Mouse (Mus musculus): ENCODE data around the gene Adgrg1. TPM values are rescaled to one million over a fixed set of nuclear protein-coding genes. Genes with fewer than 3 reads are reported as not detected.

The Adgrg1 gene
- polyA plus RNA-seq, 1 experiment from 2014 or later, result 42.7 TPM

DNA sequence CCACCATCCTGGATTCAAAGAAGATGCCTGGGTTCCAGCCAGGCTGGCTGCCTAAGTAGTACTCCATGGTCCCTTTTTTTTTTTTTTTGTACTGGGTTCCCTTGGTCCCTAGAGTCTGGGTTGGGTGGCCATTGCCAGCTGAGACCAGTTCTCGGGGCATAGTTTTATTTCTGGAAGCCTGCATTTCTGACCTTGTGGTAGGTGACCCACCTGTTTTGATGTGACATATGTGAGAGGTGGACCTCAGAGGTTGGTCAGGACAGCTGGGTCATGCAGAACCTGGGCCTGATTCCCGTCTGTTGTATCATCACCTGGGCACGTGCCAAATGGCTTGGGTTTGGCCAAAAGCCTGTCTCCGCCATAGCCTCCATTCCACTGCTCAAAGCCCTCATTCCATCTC, 15.2 kb downstream of the Adgrg1 start:
- Histone ChIP-seq H3K36me3 (no peaks in the 10 kb centered on the region; the same call in 1 of the 2 replicates), H3K9me3 (no peaks in the 10 kb centered on the region), H3K9ac (no peak overlapping the region), H3K27me3 (replicated peaks) (0 out of 2 replicates have a peak, but pooled peaks cover 4% of the 10 kb centered on the region), H3K4me3 (replicated peaks) (no peak overlapping the region), H3K4me1 (peaks cover 51% of the 10 kb centered on the region), H3K27ac (no peak overlapping the region), H3K4me2 (no peak overlapping the region)
- 87% methylated on average over 4 of the region's 4 CpGs for WGBS
- no peak for ATAC-seq (ENCODE audit: insufficient read depth, low FRiP score, low read depth)

- Histone ChIP-seq H3K4me1 (peaks cover 55% of the 10 kb centered on the region), H3K27ac (no peak overlapping the region), H3K9ac (no peak overlapping the region), H3K9me3 (no peaks in the 10 kb centered on the region), H3K36me3 (no peaks in the 10 kb centered on the region; the same call in 1 of the 2 replicates), H3K27me3 (replicated peaks) (0 out of 2 replicates have a peak, but pooled peaks cover 4% of the 10 kb centered on the region), H3K4me2 (no peak overlapping the region), H3K4me3 (replicated peaks) (no peak overlapping the region)
- 42% methylated on average over 11 of the region's 11 CpGs for WGBS
- ATAC-seq (ENCODE audit: insufficient read depth, low FRiP score, low read depth), result no peak
These were observed 16.3 kb downstream of the Adgrg1 start for GRCm38 (mm10) chr8:94990598-94991453.

- Histone ChIP-seq H3K4me3 (replicated peaks) (no peak overlapping the region), H3K27ac (0 out of 2 replicates have a peak overlapping the region, but pooled peaks have one; percentile 61), H3K4me1 (peaks cover 57% of the 10 kb centered on the region), H3K9me3 (no peaks in the 10 kb centered on the region), H3K27me3 (replicated peaks) (0 out of 2 replicates have a peak, but pooled peaks cover 3% of the 10 kb centered on the region), H3K4me2 (no peak overlapping the region), H3K36me3 (no peaks in the 10 kb centered on the region), H3K9ac (no peak overlapping the region)
- ATAC-seq (ENCODE audit: insufficient read depth, low FRiP score, low read depth), result no peak
- WGBS, result 72% methylated on average over 9 of the region's 9 CpGs
These were observed 17.0 kb downstream of the Adgrg1 start for GRCm38 (mm10) chr8:94991454-94991994.

DNA sequence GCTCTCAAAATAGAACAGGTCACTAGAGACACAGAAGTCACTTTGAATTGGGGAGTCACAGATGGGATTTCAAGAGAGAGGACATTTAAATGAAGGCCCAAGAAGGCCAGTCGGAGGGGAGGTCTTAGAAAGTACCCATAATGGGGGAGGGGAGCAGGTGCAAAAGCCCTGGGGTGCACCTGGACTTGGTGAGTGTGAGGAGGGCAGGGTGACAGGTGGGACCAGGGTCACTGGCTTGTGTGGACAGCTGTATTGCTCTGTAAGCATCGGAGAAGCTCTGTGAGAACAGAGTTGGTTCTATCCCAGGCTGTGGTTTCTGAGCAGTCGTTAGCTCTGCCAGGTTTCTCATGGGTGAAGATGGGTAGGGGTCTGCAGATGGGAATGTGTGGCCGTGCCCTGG, 17.5 kb downstream of the Adgrg1 start:
- peaks cover 56% of the 10 kb centered on the region for H3K4me1 ChIP-seq
- H3K4me2 ChIP-seq, result no peak overlapping the region
- H3K4me3 ChIP-seq (replicated peaks), result no peak overlapping the region
- H3K36me3 ChIP-seq, result no peaks in the 10 kb centered on the region
- no peak overlapping the region for H3K9ac ChIP-seq
- no peaks in the 10 kb centered on the region for H3K9me3 ChIP-seq
- whole genome bisulfite sequencing, result 84% methylated on average over 4 of the region's 4 CpGs
- 0 out of 2 replicates have a peak overlapping the region, but pooled peaks have one; percentile 61 for H3K27ac ChIP-seq
- no peaks in the 10 kb centered on the region for H3K27me3 ChIP-seq (replicated peaks)
- ATAC-seq (ENCODE audit: insufficient read depth, low FRiP score, low read depth), result no peak

DNA sequence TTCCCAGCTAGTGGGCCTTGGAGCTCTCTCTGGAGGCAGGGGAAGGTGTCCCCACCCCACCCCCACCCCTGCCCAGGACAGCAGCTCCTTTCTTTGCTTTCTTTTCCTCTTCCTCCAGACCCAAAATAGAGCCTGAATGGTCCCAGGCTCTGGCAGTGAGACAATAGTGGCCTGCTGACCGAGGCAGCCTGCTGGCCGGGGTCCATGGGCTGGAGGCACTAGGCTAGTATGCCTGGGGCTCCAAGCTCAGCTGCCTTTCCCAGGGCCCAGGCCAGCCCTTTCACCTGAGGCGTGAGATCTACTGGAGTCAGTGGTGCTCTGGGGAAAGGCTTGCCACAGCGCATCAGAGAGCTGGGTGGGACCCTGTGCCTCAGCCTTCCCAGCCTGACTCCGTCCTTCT, 18.0 kb downstream of the Adgrg1 start:
- no peak for ATAC-seq (ENCODE audit: insufficient read depth, low FRiP score, low read depth)
- no peaks in the 10 kb centered on the region for H3K27me3 ChIP-seq (replicated peaks)
- no peak overlapping the region for H3K4me3 ChIP-seq (replicated peaks)
- H3K36me3 ChIP-seq, result no peaks in the 10 kb centered on the region
- WGBS, result 66% methylated on average over 5 of the region's 5 CpGs
- peaks cover 57% of the 10 kb centered on the region for H3K4me1 ChIP-seq
- H3K9ac ChIP-seq, result no peak overlapping the region
- H3K4me2 ChIP-seq, result no peak overlapping the region
- H3K27ac ChIP-seq, result peak overlapping the region; percentile 61
- H3K9me3 ChIP-seq, result no peaks in the 10 kb centered on the region

GRCm38 (mm10) chr8:94992996-94993724, 18.6 kb downstream of the Adgrg1 start:
- 68% methylated on average over 9 of the region's 9 CpGs for WGBS
- no peak for ATAC-seq (ENCODE audit: insufficient read depth, low FRiP score, low read depth)

DNA sequence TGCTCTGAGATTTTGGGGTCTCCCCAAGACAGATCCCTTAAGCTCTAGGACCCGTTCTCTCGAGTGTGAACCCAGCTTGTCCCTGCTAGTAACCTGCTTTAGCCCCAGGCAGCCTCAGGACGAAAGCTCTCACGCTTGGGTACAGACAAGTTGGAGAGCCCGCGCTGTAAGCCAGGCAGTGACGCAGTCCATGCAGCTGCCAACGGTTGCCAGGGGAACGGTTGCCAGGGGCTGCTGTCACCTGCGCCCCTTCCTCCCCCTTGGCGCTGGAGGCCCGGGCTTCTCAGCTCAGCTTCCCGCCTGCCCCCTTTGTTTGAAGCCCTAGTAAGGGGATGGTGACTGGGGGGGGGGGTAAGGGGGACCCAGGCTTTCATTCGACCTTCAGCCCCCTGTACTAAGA, 19.5 kb downstream of the Adgrg1 start:
- Histone ChIP-seq H3K4me3 (replicated peaks) (no peak overlapping the region), H3K27me3 (replicated peaks) (no peaks in the 10 kb centered on the region), H3K27ac (no peak overlapping the region), H3K9me3 (no peaks in the 10 kb centered on the region), H3K36me3 (no peaks in the 10 kb centered on the region), H3K9ac (no peak overlapping the region), H3K4me1 (peaks cover 66% of the 10 kb centered on the region), H3K4me2 (no peak overlapping the region)
- no peak for ATAC-seq (ENCODE audit: insufficient read depth, low FRiP score, low read depth)
- WGBS, result 10% methylated on average over 14 of the region's 14 CpGs

More at GRCm38 (mm10) chr8:94992996-94993724, 18.6 kb downstream of the Adgrg1 start:
- Histone ChIP-seq H3K4me3 (replicated peaks) (no peak overlapping the region), H3K9ac (no peak overlapping the region), H3K4me2 (no peak overlapping the region), H3K36me3 (no peaks in the 10 kb centered on the region), H3K9me3 (no peaks in the 10 kb centered on the region), H3K27ac (peak overlapping the region; percentile 61), H3K27me3 (replicated peaks) (no peaks in the 10 kb centered on the region), H3K4me1 (peaks cover 63% of the 10 kb centered on the region)

GRCm38 (mm10) chr8:94994510-94994909, 20.0 kb downstream of the Adgrg1 start:
- no peak overlapping the region for H3K27ac ChIP-seq
- H3K4me2 ChIP-seq, result no peak overlapping the region
- no peaks in the 10 kb centered on the region for H3K9me3 ChIP-seq
- no peaks in the 10 kb centered on the region for H3K36me3 ChIP-seq
- peaks cover 66% of the 10 kb centered on the region for H3K4me1 ChIP-seq
- H3K9ac ChIP-seq, result no peak overlapping the region
- no peak for ATAC-seq (ENCODE audit: insufficient read depth, low FRiP score, low read depth)
- 27% methylated on average over 1 of the region's 1 CpGs for WGBS
- no peaks in the 10 kb centered on the region for H3K27me3 ChIP-seq (replicated peaks)
- no peak overlapping the region for H3K4me3 ChIP-seq (replicated peaks)

- Histone ChIP-seq H3K27ac (no peak overlapping the region), H3K4me1 (peaks cover 71% of the 10 kb centered on the region), H3K9me3 (no peaks in the 10 kb centered on the region), H3K4me3 (replicated peaks) (no peak overlapping the region), H3K36me3 (no peaks in the 10 kb centered on the region), H3K9ac (no peak overlapping the region), H3K4me2 (no peak overlapping the region), H3K27me3 (replicated peaks) (no peaks in the 10 kb centered on the region)
- ATAC-seq (ENCODE audit: insufficient read depth, low FRiP score, low read depth), result no peak
- WGBS, result 70% methylated on average over 5 of the region's 5 CpGs
These were observed 20.9 kb downstream of the Adgrg1 start for GRCm38 (mm10) chr8:94995336-94995893.

GRCm38 (mm10) chr8:94996037-94996436, 21.5 kb downstream of the Adgrg1 start:
- H3K27ac ChIP-seq, result no peak overlapping the region
- no peaks in the 10 kb centered on the region for H3K9me3 ChIP-seq
- no peaks in the 10 kb centered on the region for H3K36me3 ChIP-seq
- no peak for ATAC-seq (ENCODE audit: insufficient read depth, low FRiP score, low read depth)
- no peak overlapping the region for H3K9ac ChIP-seq
- WGBS, result 75% methylated on average over 12 of the region's 12 CpGs
- H3K4me2 ChIP-seq, result no peak overlapping the region
- H3K27me3 ChIP-seq (replicated peaks), result no peaks in the 10 kb centered on the region
- H3K4me3 ChIP-seq (replicated peaks), result no peak overlapping the region
- H3K4me1 ChIP-seq, result peaks cover 70% of the 10 kb centered on the region

DNA sequence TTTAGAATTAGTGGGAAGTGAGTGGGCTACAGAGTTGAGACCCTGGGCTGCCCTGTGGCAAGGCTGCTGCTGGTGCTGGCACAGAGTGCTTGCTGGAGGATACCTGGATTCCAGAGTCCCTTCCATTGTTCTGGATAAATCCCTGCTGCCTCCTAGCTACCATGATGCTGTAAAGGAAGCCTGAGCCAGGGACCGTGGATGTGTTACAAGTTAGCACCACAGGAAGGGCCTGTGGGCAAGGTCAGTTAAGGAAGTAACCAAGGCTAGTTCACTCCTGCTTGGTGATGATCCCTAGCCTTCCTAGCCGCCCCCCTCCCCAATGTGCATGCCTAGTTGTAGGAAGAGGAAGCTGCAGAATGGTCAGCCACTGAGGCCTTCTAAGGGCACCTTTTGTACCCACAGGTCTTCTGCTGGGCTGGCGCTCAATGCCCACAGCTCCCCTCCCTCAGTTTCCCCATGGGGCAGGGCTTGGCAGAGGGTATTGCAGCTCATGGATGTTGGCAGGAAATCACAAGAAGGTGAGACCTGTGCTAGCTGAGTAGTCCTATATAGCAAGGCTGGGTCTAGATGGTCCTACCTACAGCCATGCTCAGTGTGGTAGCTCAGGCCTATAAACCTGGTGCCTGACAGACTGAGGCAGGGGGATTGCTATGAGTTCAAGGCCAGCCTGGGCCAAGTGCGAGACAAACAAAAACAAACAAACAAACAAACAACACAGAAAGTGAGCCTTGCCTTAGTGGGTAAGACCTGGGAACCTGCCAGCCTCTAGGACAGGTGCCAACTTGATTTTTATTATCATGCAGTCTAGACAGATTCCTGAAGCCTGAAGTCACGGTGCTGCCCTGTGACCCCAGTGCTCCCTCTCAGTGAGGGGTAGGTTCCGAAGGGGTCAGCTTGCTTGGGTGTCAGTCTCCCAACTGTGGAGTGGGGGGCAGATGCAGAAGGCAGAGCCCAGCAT, 22.6 kb downstream of the Adgrg1 start:
- ATAC-seq (ENCODE audit: insufficient read depth, low FRiP score, low read depth), result no peak
- Histone ChIP-seq H3K27me3 (replicated peaks) (no peaks in the 10 kb centered on the region), H3K9ac (no peak overlapping the region), H3K9me3 (no peaks in the 10 kb centered on the region), H3K27ac (peak overlapping the region; percentile 40; the same call in 1 of the 2 replicates), H3K4me1 (peaks cover 74% of the 10 kb centered on the region), H3K4me3 (replicated peaks) (no peak overlapping the region), H3K36me3 (no peaks in the 10 kb centered on the region), H3K4me2 (no peak overlapping the region)
- WGBS, result 60% methylated on average over 6 of the region's 6 CpGs

Measured in stomach, embryonic 15.5 days (tissue).